Mouse (Mus musculus) inflammation-experienced regulatory T-cells, adult 16 weeks (primary cell): Measurements from ENCODE around the gene 2310002L09Rik. TPM values are rescaled to one million over a fixed set of nuclear protein-coding genes. Genes with fewer than 3 reads are reported as not detected.

ENCODE experiments used
- polyA plus RNA-seq: library from polyadenylated mRNA; unstranded; fragments of 100-300 nt; shearing (Covaris generic); gene quantifications from one replicate; pipeline ENCODE4 v1.2.1, GENCODE M21; 2017

2310002L09Rik gene
- not detected for polyA plus RNA-seq

GRCm38 (mm10) chr4:73950375-73950896 is at the start of gene 2310002L09Rik:
2310002L09Rik (minus strand) TSS chr4:73950846.

GRCm38 (mm10) chr4:73920660-73921059 is 30.0 kb downstream of the 2310002L09Rik start, which contains the start of gene Gm11756:
Gm11756 (minus strand) TSS chr4:73920760.

GRCm38 (mm10) chr4:73905853-73906252 is 44.8 kb downstream of the 2310002L09Rik start, which contains the start of gene Gm13871:
Gm13871 (minus strand) TSS chr4:73905953.

GRCm38 (mm10) chr4:73891012-73891411 is 59.6 kb downstream of the 2310002L09Rik start, which contains the start of gene Gm11757:
Gm11757 (minus strand) TSS chr4:73891112.

Other genes starting within 250 kb of the 2310002L09Rik start
- gene Rasef, start 159.9 kb downstream of the 2310002L09Rik start, polyA plus RNA-seq: not detected
- not detected for gene Gm11758, start 74.6 kb downstream of the 2310002L09Rik start, polyA plus RNA-seq
- gene Gm11757, start 59.7 kb downstream of the 2310002L09Rik start, polyA plus RNA-seq: not detected
- gene Gm13871, start 44.9 kb downstream of the 2310002L09Rik start, polyA plus RNA-seq: not detected
- gene Gm11756, start 30.1 kb downstream of the 2310002L09Rik start, polyA plus RNA-seq: not detected
- not detected for gene Frmd3, start 62.6 kb upstream of the 2310002L09Rik start, polyA plus RNA-seq